Mouse (Mus musculus): Measurements from ENCODE around the gene Ercc5.
A peak's percentile ranks its signal among the peaks of the same experiment; 100 is the strongest.

Ercc5 gene

DNA sequence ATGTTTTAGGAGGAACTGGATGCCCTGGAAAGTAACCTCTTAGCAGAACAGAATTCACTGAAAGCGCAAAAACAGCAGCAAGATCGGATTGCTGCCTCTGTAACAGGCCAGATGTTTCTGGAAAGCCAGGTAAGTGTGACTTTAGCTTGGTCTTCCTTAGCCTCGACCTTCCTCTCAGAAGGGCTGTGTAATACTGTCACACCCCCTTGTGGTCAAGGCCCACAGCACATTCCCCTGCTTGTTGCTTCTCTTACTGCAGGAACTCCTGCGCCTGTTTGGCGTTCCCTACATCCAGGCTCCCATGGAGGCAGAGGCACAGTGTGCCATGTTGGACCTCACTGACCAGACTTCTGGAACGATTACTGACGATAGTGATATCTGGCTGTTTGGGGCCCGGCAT lies 26.4 kb downstream of the Ercc5 start:
- DNase-seq (ENCODE audit: inconsistent ontology term) = no peak

- DNase-seq (ENCODE audit: inconsistent ontology term) = no peak
Observed at GRCm38 (mm10) chr1:44178086-44178485, 30.5 kb downstream of the Ercc5 start.

DNA sequence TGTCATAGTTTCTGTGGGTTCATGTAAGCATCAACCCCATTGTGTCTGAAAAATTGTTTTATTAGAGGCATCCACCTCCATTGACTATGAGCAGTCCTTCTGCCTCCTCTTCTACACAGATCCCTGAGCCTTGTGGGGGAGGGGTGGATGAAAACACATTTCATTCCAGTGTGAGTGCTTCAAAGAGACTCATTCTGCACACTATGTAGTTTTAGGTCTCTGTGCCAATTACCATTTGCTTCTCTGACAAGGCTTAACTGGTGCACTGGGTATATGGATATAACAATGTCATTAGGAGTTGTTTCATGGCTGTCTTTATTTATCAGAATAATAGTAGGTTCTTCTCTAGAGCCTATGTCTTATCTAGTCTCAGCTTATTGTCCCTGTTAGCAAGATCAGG lies 38.9 kb downstream of the Ercc5 start:
- no peak for DNase-seq (ENCODE audit: inconsistent ontology term)

DNA sequence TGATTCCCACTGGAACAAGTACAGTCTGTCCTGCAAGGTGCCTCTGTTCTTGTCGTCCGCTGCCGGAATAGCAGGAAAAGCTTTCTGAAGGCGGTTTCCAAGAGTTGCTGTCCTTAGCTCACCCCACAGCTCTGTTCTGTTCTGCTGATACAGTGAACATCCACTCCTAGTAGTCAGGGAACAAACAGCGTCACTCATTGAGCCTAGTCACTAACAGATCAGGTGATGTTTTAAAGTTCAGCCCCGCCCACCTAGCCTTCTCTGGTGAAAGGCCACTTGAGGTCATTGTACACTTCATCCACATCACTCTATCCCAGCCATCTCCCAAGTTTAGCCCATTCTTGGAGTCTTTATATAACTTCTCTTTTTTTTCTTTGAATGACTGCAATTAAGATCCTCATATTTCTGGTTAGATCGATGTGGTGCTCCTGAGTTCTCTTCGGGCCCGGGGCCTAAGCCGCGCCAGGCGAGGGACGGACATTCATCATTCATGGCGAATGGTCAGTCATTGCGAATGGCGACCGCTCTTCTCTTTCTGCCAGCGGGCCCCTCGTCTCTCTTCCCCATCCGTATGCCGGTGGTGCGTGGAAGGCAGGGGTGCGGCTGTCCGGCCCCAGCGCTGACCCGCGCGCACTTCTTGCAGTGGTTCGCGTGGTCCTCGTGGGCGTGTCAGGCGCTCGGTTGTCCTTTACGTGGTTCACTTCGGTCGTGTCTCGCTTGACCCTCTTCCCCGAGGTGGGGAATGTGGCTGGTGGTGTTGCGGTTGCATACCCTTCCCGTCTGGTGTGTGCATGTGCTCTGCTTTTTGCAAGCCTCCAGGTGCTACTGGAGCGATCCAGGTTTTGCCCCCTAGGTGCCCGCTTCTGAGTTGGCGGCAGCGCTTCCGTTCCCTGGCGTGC lies 51.0 kb downstream of the Ercc5 start:
- peak; percentile 31 for DNase-seq (ENCODE audit: inconsistent ontology term)

GRCm38 (mm10) chr1:44202876-44203275 lies 55.3 kb downstream of the Ercc5 start:
- no peak for DNase-seq (ENCODE audit: inconsistent ontology term)

DNA sequence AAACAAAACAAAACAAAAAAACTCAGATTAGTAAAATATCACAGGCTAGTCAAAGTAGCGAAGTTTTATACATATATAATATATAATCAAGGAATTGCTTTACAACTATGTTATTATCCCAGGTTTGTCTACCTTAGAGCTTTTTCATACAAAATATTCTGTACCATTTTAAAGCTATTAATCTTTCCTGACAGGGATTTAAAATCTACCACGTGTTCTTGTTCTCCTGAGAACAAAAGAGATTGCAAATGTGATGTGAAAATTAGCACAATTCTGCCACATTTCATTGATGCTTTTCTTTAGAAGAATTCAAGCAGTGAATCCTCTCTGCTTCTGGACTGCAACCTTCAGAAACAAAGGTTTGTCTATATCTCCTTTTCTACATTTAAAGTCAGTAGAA lies 66.9 kb downstream of the Ercc5 start:
- no peak for DNase-seq (ENCODE audit: inconsistent ontology term)

DNA sequence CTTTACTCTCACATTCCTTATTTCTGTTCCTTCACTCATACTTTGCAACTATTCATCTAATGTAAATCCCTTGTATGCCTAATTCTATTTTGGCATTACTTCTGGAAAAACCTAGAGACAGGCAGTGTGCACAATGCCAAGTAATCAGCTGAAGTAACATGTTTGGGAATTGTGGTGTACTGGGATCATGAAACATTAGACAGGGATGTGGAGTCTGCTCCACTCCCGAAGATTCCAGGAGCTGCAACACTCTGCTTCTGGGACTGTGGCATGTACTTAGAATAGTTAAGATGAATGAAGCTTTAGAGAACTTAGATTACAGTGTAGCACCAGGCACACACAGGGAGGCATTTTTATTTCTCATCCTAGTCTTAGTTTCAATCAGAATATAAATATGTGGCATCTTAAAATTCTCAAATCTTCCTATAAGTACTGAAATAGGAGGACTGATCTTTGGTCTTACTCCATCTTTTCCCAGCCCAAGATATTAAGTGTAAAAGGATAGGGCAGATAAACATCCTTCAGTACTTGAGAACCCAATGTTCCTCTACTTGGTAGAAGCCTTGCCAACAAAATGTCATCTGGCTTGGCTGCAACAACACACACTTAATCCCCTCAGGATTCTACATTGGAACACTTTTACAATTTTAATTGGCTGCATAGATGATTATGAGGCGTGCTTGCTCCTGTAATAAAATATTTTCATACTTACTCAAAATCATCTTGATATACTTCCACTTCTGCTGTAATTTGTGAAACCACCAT lies 69.0 kb downstream of the Ercc5 start:
- DNase-seq (ENCODE audit: inconsistent ontology term) = no peak

GRCm38 (mm10) chr1:44217118-44217517 lies 69.6 kb downstream of the Ercc5 start:
- DNase-seq (ENCODE audit: inconsistent ontology term) = no peak

GRCm38 (mm10) chr1:44218876-44219275 lies 71.3 kb downstream of the Ercc5 start, which contains the start of gene Mettl21e:
Gene Mettl21e (minus strand): TSS chr1:44218961.
- no peak for DNase-seq (ENCODE audit: inconsistent ontology term)

GRCm38 (mm10) chr1:44229044-44229443 lies 81.5 kb downstream of the Ercc5 start:
- peak; percentile 22 for DNase-seq (ENCODE audit: inconsistent ontology term)
